Mouse (Mus musculus): Measurements from ENCODE around the gene Eef1a2. TPM values are rescaled to one million over a fixed set of nuclear protein-coding genes. Genes with fewer than 3 reads are reported as not detected.
"Not testable (repeated sequence)": the region's sequence is repeated elsewhere in the genome, so short reads cannot be mapped to it uniquely, and the experiment has no call there.

The Eef1a2 gene
- 38.2 and 49.3 TPM in 2 replicates for total RNA-seq (2021)
- long read RNA-seq, transcript Eef1a2-201 (8 exons, 2,084 nt) = major isoform, 7 of 7 reads
- long read RNA-seq, partial matches to known transcripts = 0 of 7 reads
- long read RNA-seq, other reads (novel, unspliced or antisense) = 0 of 7 reads

DNA sequence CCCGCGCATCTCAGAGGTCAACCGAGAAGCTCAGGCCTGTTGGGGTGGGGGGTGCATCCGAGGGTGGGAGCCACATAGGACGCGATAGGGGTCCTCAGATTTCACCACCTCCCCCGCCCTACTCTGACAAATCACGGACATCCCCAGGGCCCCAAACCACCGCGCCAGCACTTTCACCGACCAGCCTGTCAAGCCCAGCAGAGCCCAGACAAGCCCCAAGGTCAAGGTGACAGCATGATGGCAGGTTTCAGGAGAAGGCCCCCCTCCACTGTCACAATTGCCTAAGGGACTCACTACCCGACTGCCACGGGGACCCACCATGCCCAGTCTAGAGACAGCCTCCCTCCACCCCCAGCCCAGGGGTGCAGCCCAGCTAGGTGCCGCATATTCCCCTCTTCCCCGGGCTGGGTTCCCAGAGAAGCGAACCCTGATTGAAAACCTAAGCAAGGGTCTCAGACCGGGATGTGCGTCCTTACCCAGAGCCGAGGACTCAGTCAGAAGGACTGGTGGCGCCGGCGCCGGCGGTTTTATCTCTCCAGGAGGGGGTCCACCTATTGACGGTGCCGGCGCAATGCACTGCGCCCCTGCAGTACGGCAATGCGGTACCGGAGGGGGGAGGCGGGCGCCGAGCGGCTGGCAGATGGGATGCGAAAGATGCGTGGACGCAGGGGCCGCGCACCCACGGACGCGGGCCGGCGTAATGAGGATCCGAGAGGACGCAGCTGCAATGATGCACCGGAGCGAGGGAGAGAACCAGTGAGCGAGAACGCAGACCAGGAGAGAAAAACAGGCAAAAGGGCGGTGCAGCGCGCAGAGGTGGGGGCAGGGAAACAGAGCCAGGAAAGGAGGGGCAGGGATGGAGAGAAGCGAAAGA, at the start of gene Eef1a2:
Gene Eef1a2, minus strand, starts transcription at position 767 of the 874 bp plus-strand sequence.
- peak; percentile 23 for DNase-seq

DNA sequence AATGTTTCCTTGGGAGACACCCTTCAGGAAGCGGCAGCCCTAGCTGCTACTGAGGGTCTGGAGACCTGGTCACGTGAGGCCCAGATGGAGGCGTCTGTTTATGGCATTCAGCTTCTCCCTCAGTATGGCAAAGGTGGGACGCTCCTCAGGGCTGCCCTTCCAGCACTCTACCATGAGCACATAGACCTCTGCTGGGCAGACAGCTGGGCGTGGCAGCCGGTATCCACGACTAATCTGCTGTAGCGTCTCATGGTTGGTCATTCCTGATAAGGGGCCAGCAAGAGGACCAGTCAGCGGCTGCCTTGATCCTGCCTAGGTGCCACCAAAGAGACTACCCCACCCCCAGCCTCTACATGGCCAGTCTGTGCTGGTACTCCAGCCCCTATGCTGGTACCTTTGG, 49.3 kb upstream of the Eef1a2 start:
- DNase-seq = no peak

DNA sequence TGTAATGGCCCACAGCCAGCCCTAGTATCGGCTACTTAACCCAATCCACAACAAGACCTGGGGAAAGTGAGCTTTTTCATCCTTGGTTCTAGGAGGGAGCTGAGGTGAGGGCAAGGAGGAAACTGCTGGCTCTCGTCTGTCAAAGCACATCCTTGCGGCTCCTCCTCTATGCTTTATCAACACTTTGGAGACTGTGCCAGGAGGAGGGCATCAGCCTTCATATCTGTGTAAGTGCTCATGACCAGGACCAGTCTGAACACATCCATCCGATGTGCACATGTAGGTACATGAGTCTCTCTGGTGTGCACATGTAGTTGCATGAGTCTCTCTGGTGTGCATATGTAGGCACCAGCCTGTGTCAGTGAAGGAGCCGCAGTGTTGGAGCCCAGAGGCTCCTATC, 48.9 kb upstream of the Eef1a2 start:
- no peak for DNase-seq

- no peak for DNase-seq
Observed at GRCm38 (mm10) chr2:181202886-181203285, 46.1 kb upstream of the Eef1a2 start.

- no peak for DNase-seq
Observed at GRCm38 (mm10) chr2:181202422-181202821, 45.6 kb upstream of the Eef1a2 start, which contains the start of gene Ptk6. TSS of gene Ptk6 (minus strand) at chr2:181202789.

GRCm38 (mm10) chr2:181201606-181202005, 44.8 kb upstream of the Eef1a2 start:
- DNase-seq = no peak

DNA sequence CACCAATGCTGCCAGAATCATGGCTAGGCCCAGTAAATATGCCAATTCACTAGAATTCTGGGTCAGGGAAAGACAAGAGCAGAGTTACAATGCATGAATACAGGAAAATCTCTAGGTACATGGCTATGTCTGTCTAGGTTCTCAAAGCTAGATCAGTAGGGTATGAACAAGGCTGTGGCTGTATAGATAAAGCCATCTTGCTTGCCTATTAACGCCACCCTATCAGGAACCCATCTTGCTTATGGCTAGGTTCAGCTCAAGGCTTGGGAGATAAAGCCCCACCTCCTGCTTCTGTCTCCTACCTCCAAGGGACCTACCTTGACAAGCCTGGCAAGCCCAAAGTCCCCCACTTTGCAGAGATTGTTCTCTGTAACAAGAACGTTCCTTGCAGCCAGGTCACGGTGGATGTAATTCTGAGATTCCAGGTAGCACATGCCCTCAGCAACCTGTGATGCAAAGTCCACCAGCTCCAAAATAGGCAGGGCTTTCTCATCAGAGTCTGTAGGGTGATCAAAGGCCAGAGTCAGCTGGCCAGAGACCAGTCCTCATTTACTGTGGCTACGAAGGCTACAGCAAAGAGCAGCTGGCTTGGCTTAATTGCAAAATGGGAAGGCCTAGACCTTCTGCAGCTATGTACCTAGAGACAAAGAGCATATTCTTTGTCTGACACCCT, 40.0 kb upstream of the Eef1a2 start:
- DNase-seq = no peak

DNA sequence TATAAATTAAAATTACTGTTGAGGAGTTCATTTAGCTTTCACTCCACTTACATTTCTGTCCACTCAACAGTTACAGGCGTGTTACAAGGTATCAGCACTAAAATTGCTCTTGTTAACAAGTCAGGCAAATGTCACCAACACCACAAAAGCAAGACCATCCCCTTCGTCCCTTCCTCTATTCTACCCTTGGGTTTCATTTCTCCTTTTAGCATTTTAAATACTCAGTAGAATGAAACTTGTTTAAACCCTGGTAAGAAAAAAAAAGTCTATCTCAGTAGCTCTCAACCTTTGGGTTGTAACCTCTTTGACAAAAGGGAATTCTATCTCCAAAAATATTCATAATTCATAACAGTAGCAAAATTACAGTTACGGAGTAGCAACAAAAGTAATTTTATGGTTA, 36.2 kb upstream of the Eef1a2 start:
- DNase-seq = no peak

- DNase-seq = no peak
Observed at GRCm38 (mm10) chr2:181191936-181192335, 35.1 kb upstream of the Eef1a2 start.

- not testable (repeated sequence) for DNase-seq
Observed at GRCm38 (mm10) chr2:181191385-181191784, 34.6 kb upstream of the Eef1a2 start.

GRCm38 (mm10) chr2:181189321-181189720, 32.5 kb upstream of the Eef1a2 start:
- DNase-seq = no peak

- DNase-seq = no peak
Observed at GRCm38 (mm10) chr2:181188681-181189080, 31.9 kb upstream of the Eef1a2 start.

DNA sequence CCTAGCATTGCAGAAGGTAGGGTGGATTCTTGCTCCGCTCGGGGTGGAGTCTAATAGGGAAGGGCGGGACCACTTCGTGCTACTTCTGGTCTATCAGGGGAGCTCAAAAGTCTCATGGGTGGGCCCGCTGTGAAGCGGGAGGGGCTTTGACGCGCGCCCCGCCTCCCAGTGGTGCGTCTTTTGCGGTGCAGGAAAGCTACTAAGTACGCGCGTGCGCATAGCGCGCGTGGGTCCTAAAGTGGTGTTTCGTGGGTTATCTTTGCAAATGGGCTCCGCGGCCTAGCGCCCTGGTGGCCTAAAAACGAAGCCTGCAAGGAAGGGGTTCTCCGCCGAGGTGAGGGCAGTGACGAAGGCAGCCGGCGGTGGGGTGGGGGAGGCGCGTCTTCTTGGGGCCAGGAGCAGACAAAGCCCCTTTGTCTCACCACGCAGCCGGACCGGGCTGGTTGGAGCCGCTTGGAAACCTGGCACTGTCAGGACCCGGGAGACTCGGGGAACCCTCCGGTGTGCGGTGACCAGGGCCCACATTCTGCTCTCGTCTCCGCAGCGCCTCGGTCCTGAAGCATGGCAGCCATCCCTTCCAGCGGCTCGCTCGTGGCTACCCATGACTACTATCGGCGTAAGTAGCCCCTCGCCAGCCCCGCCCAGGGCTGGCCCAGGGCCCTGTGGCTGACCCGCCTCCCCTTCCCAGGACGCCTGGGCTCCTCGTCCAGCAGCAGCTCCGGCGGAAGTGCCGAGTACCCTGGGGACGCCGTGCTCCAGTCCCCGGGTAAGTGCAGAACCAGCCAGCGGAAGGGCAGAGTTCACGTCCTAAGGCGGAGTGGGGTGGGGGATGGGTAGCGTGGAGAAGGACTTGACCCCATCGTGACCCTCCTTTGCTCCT, 30.5 kb upstream of the Eef1a2 start, which contains the start of gene Ppdpf:
Gene Ppdpf, plus strand, starts transcription at position 127 of the 880 bp plus-strand sequence.
- DNase-seq = peak; percentile 92

DNA sequence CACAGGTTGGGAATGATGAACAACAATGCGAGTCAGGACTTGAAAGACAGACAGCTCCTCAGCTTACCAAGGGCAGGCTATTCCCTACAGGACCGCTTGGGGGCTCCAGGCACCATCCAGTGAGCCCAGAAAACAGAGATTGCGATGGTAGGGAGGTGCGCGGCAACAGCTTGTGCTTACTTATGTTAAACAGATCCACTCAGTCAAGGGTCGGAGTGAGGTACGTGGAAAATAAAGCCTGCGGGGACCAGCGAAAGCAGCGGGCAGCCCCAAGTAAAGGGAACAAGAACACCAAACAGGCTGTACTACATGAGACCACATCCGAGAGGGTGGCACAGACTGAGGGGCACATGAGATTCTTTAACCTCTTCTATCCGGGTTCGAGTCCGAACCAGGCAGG, 29.8 kb upstream of the Eef1a2 start:
- DNase-seq = peak; percentile 81

DNA sequence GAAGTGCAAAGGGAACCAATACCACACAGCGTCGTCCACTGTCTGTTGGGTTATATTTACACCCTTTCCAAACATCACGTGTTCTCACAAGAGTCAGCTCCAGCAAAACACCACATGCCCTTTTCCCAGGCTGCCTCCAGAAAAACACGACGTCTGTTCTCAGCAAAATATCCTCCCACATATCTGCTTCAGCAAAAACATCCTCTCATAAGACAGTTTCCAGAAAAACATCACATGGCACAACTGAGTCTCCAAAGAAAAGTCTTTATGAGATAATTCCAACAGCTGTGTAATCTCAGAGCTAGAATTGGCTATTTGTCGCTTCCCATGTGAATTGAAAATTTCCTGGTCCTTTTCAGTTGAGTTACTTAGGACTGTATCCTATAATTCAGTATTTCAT, 24.1 kb upstream of the Eef1a2 start:
- no peak for DNase-seq

DNA sequence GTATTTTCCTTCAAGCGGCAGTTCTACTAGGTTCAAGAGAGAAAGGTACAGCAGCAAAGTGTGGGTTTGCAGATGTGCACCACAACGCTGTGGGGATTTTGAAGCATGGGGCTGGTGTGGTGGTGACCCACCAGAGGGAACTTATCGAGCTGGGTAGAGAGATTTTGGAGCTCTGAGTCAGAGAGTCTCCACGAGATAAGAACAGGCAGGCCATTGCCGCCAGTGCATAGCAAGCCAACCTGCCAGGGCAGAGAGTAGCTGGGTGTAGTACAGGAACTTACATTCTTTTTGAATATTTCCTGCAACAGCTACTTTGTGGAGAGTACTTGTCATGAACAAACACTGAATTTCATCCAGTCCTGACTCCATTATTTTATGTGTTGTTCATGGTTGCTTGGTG, 21.7 kb upstream of the Eef1a2 start:
- DNase-seq = no peak

GRCm38 (mm10) chr2:181178015-181178414, 21.2 kb upstream of the Eef1a2 start:
- no peak for DNase-seq

DNA sequence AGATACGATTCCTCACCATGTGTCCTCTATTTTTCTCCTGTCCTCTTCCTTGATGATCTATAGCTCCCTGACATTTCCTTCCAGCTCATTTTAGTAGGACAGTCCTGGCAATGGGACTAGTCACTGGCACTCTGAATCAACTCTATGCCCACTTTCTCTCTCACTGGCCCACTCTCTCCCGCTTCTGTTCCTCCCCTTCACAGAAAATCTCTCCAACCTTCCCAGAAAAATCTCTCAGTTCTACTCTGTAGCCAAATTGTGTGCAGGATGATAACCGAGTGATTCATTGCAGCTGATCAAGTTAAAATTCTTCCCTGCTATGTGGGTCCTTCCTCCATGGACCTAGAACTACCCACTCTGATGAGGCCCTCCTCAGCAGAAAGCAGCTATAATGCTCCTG, 17.8 kb upstream of the Eef1a2 start:
- DNase-seq = no peak

DNA sequence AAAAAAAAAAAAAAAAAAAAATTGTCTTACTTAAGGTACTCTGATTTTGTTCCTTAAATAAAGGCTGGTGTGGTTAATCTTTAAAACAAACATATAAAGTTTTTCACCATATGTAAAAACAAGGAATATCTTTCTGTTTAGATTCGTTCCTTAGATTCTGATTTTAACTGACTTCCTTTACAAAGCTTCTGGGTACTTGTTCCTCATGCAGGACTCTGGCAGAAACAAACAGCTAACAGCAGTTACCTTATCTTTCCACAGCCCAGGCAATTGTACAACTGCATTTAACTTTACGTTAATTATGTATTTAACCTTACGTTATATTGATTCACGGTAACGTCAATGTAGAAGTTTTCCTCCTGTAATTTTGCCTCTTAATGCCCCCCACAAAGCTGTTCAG, 9.7 kb upstream of the Eef1a2 start:
- no peak for DNase-seq

DNA sequence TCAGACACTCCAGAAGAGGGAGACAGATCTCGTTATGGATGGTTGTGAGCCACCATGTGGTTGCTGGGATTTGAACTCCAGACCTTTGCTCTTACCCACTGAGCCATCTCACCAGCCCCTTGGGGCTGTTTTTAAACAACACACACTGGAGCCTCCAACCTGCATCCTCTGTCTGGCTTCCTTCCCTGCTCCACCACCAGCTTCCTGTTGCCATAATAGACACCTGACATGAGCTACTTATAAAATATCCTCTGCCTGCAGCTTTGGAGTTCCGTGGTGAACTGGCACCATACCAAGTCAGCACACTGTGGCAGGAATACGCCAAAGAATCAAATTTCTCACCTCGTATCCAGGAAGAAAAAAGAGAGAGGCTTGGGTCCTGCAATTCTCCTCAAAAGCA, 4.0 kb upstream of the Eef1a2 start:
- DNase-seq = no peak

DNA sequence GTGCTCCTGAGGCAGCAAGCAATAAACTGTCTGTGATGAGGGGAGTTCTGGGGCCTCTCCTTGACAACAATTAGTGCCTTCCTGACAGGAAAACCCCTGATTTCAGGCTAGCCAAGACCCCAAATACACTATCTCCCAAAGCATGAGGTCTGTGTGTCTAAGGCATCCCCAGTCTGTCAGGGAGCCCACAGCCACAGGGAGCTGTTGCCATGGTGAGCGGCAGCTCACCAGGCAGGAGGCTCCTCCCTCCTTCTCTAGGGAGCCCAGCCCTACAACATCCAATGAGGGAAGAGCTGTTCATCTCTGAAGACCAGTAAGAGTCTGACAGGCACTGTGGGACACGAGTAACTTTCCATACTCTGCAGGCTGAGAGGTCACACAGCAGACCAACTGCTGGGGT, 3.0 kb upstream of the Eef1a2 start:
- no peak for DNase-seq

- DNase-seq = no peak
Observed at GRCm38 (mm10) chr2:181159091-181159514, 2.3 kb upstream of the Eef1a2 start.
